Mouse (Mus musculus) duodenum, adult 2 months (tissue): ENCODE data around the gene Cd300lb. TPM values are rescaled to one million over a fixed set of nuclear protein-coding genes. Genes with fewer than 3 reads are reported as not detected.

ENCODE experiments used
- polyA plus RNA-seq: library from polyadenylated mRNA; depleted of rRNA; stranded (reverse); fragments of >200 nt; gene quantifications from 2 replicates; pipeline ENCODE4 v1.2.3, GENCODE M21; 2012; ENCODE audit warnings: low replicate concordance; rRNA removed

Gene Cd300lb
- 0.16 and 0.24 TPM in 2 replicates for polyA plus RNA-seq

DNA sequence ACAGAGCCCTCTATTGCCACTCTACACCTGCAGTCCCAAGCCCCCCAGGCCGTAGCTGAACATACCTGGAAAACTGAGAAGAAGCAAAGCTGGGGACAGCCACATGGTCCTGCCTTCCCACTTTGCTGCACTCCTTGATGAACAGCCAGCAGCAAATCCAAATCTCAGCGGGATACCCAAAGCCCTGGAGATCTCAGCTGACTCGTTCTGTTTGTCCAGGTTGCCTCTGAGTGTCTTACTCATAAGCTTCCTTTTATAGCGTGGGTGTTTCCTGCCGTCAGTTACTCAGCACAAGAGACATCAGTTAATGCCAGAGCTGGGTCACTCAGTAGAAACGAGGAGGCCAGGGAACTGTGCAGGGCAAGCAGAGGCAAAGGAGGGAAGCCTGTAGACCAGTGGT is at the start of gene Cd300lb:
Gene Cd300lb, minus strand, starts transcription at position 243 of the 400 bp plus-strand sequence.

GRCm38 (mm10) chr11:114968752-114969207 is 34.6 kb upstream of the Cd300lb start, which contains the start of gene Cd300c:
Gene Cd300c (minus strand): TSS chr11:114969157.

DNA sequence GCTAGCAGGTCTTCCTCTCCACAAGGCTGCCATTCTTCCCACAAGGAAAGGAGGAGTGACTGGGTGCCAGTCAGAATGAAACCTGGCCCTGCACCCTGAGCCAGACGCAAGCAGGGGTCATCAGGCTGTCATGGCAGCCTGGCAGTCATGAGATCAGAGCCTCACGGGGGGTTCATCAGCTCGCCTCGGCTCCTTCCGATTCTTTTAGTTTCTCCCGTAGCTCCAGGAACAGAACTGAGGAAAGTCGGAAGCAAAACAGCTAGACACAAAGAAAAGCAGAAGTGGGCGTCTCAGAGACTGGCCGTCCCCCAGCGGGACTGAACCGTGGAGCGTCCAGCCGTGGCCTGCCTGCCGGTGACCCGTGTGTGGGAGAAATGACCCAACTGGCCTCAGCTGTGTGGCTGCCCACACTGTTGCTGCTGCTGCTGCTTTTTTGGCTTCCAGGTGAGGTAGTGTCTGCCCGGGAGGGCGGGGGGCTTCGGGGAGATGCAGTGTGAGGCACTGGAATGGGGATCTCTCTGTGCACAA is 44.1 kb downstream of the Cd300lb start, which contains the start of gene Cd300a:
Gene Cd300a, plus strand, starts transcription at position 51 of the 528 bp plus-strand sequence.

Other genes with a start within 250 kb of the Cd300lb start
- gene Dnaic2, start 207.0 kb downstream of the Cd300lb start, polyA plus RNA-seq = 0.25 and 0.48 TPM in 2 replicates
- 1.0 and 1.2 TPM in 2 replicates for gene Kif19a, start 169.0 kb downstream of the Cd300lb start, polyA plus RNA-seq
- gene Btbd17, start 138.4 kb downstream of the Cd300lb start, polyA plus RNA-seq = 0.49 and 0.71 TPM in 2 replicates
- gene Gpr142, start 135.5 kb downstream of the Cd300lb start, polyA plus RNA-seq = 0.25 and 0.57 TPM in 2 replicates
- 2.5 and 4.5 TPM in 2 replicates for gene Gprc5c, start 83.2 kb downstream of the Cd300lb start, polyA plus RNA-seq
- gene Cd300a, start 44.3 kb downstream of the Cd300lb start, polyA plus RNA-seq = 0.70 and 0.88 TPM in 2 replicates
- 0.18 and 0.83 TPM in 2 replicates for gene Cd300c, start 34.8 kb upstream of the Cd300lb start, polyA plus RNA-seq
- gene Cd300ld, start 55.5 kb upstream of the Cd300lb start, polyA plus RNA-seq = 0.42 and 0.97 TPM in 2 replicates
- gene Cd300c2, start 67.5 kb upstream of the Cd300lb start, polyA plus RNA-seq = 2.5 and 4.4 TPM in 2 replicates
- 0.11 TPM in 1 of 2 replicates, not detected in the other for gene Cd300ld2, start 81.8 kb upstream of the Cd300lb start, polyA plus RNA-seq
- gene Cd300ld4, start 92.6 kb upstream of the Cd300lb start, polyA plus RNA-seq = not detected in 2 replicates
- 0.27 TPM in 1 of 2 replicates, not detected in the other for gene Cd300ld5, start 103.4 kb upstream of the Cd300lb start, polyA plus RNA-seq
- gene Cd300ld3, start 114.0 kb upstream of the Cd300lb start, polyA plus RNA-seq = 1.4 and 2.6 TPM in 2 replicates
- 0.13 TPM in 2 replicates for gene Cd300e, start 127.8 kb upstream of the Cd300lb start, polyA plus RNA-seq
- 0.55 and 2.2 TPM in 2 replicates for gene Rab37, start 157.0 kb upstream of the Cd300lb start, polyA plus RNA-seq
- 4.5 and 5.2 TPM in 2 replicates for gene Cd300lf, start 199.6 kb upstream of the Cd300lb start, polyA plus RNA-seq
- gene Slc9a3r1, start 229.0 kb upstream of the Cd300lb start, polyA plus RNA-seq = 239 and 866 TPM in 2 replicates